Mouse (Mus musculus): ENCODE measurements around the gene Akr1c18.
"Not testable (repeated sequence)": the region's sequence is repeated elsewhere in the genome, so short reads cannot be mapped to it uniquely, and the experiment has no call there.

- not testable (repeated sequence) for TF ChIP-seq CTCF (conservative IDR thresholded peaks at IDR 0.05; ENCODE audit: insufficient read depth, insufficient read length, low read depth, low read length); POLR2A (IDR thresholded peaks at IDR 0.05; ENCODE audit: low read depth, low read length)
Measured at GRCm38 (mm10) chr13:4125846-4126245, 24.6 kb downstream of the Akr1c18 start.

Data from kidney, adult 2 months (tissue).